Mouse (Mus musculus) G1E (cell line): ENCODE data around the gene Tfdp1. TPM values are rescaled to one million over a fixed set of nuclear protein-coding genes. Genes with fewer than 3 reads are reported as not detected.
A peak's percentile ranks its signal among the peaks of the same experiment; 100 is the strongest.
"Not testable (repeated sequence)": the region's sequence is repeated elsewhere in the genome, so short reads cannot be mapped to it uniquely, and the experiment has no call there.

ENCODE experiments used
- ATAC-seq: 2 replicates; pipeline ENCODE4 v1.8.0; 2016; ENCODE audit warnings: mild to moderate bottlenecking; ENCODE audit not compliant: insufficient number of reproducible peaks, poor library complexity, low FRiP score, severe bottlenecking; ENCODE audit errors: extremely low read depth
- DNase-seq: peaks from one replicate; pipeline ENCODE4 v3.0.0; 2012; ENCODE audit warnings: low spot score
- H3K27me3 ChIP-seq: 2 replicates; pipeline ENCODE4 v1.6.1; 2012; ENCODE audit warnings: mild to moderate bottlenecking, low read length, inconsistent platforms; ENCODE audit not compliant: insufficient read depth
- H3K36me3 ChIP-seq: replicated peaks from 2 replicates; pipeline ENCODE3; 2012; ENCODE audit warnings: mild to moderate bottlenecking, inconsistent platforms
- H3K4me1 ChIP-seq: 2 replicates; pipeline ENCODE4 v1.6.1; 2012; ENCODE audit warnings: low read depth, low read length, inconsistent platforms, mixed read lengths; ENCODE audit not compliant: insufficient read depth
- H3K4me3 ChIP-seq: 2 replicates; pipeline ENCODE4 v1.5.1; 2012; ENCODE audit warnings: low read depth, mild to moderate bottlenecking, inconsistent platforms, low read length, moderate library complexity, mixed read lengths
- H3K9me3 ChIP-seq: replicated peaks from 2 replicates; pipeline ENCODE4 v1.6.1; 2012; ENCODE audit warnings: inconsistent platforms
- CTCF ChIP-seq: IDR thresholded peaks from 2 replicates; pipeline ENCODE4 v1.5.1; 2012; ENCODE audit warnings: low read depth, low read length, inconsistent platforms, mixed read lengths
- GATA1 ChIP-seq: IDR thresholded peaks from 2 replicates; pipeline ENCODE4 v1.6.1; 2012; ENCODE audit warnings: borderline replicate concordance, low read length, inconsistent platforms, mixed read lengths
- GATA2 ChIP-seq: IDR thresholded peaks from 2 replicates; pipeline ENCODE4 v1.6.1; 2012; ENCODE audit warnings: low read depth, low read length, inconsistent platforms, borderline replicate concordance
- POLR2AphosphoS5 ChIP-seq: IDR thresholded peaks from 2 replicates; pipeline ENCODE4 v1.6.1; 2012; ENCODE audit warnings: low read depth, low read length, inconsistent platforms; ENCODE audit not compliant: insufficient replicate concordance
- TAL1 ChIP-seq: conservative IDR thresholded peaks from 2 replicates; pipeline ENCODE4 v1.6.1; 2012; ENCODE audit warnings: low read depth, low read length, inconsistent platforms, mixed read lengths
- polyA plus RNA-seq: library from polyadenylated mRNA; stranded (reverse); fragments of >175 nt; gene quantifications from 2 replicates; pipeline ENCODE4 v1.2.3, GENCODE M21; 2012
- total RNA-seq, 2 experiments: library from RNA; stranded (forward) in 1 of 2; stranded (reverse) in 1 of 2; fragments of 200-1000 nt in 1 of 2; fragments of >200 nt in 1 of 2; fragmentation: Nextera tagmentation in 1 of 2; gene quantifications; 2 replicates each; pipeline ENCODE4 v1.2.3; 2014 to 2017

Tfdp1 gene
- total and polyA plus RNA-seq, 3 experiments, result 68.6 to 237 (median 155) TPM

DNA sequence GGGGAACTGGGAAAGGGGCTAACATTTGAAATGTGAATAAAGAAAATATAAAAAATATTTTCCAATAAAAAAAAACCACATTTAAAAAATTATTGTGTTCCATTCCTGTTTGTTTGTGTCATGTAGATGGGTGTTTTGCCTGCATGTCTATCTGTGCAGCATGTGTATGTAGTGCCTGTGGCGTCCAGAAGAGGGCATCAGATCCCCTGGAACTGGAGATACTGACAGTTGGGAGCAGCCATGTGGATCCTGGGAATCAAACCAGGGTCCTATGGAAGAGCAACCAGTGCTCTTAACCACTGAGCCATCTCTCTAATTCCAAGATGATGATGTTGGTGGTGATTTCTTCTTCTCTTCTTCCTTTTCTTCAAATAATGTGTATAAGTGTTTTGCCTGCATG, 3.9 kb upstream of the Tfdp1 start:
- no peak for DNase-seq
- ATAC-seq, result no peak
- H3K9me3 ChIP-seq, result no peaks in the 10 kb centered on the region
- H3K4me3 ChIP-seq, result no peak overlapping the region
- peaks cover 32% of the 10 kb centered on the region for H3K27me3 ChIP-seq
- H3K36me3 ChIP-seq, result no peaks in the 10 kb centered on the region
- peak; percentile 23; the same call in 1 of the 2 replicates for TF ChIP-seq CTCF
- no peak for TF ChIP-seq GATA1
- TF ChIP-seq GATA2, result no peak
- no peak for TF ChIP-seq TAL1
- H3K4me1 ChIP-seq, result peaks cover 13% of the 10 kb centered on the region

DNA sequence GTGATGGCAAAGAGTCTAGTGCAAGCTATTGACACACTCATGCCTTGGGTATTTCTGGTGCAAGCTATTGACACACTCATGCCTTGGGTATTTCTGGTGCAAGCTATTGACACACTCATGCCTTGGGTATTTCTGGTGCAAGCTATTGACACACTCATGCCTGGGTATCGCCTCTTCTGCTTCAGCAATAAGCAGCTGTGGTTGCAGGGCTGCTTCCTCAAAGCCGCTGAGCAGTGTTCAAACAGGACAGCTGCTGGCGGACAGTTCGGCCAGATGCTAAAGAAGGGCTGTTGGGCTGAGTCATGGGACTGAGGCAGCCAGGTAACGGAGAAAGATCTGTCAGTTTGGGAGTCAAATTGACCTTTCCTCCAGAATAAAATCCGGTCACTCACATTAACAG, 1.3 kb upstream of the Tfdp1 start:
- not testable (repeated sequence) for H3K9me3 ChIP-seq, ATAC-seq, H3K4me3 ChIP-seq, DNase-seq
- peaks cover 11% of the 10 kb centered on the region for H3K27me3 ChIP-seq
- peaks cover 23% of the 10 kb centered on the region for H3K36me3 ChIP-seq
- H3K4me1 ChIP-seq, result peaks cover 34% of the 10 kb centered on the region

DNA sequence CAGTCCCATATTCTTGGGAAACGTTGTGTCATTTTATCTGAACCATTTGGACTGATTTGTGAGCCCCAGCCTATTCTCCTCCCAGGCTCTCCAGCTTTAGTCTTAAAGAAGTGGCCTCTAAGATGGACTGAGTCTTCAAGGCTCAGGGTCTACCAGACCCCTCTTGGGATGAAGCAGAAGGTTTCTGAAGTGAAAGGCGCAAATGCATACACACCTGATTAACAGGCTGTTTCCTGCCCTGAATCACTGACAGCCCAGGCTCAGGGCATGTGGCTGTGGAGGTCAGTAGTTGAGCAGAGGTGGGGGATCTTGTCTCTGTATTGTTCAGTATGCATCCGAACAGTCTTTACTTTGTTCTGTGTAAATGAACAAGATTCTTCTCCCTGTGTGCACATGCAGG, 873 bp upstream of the Tfdp1 start:
- Histone ChIP-seq H3K9me3 (no peaks in the 10 kb centered on the region), H3K4me1 (peaks cover 38% of the 10 kb centered on the region), H3K4me3 (no peak overlapping the region; the same call in 1 of the 2 replicates), H3K27me3 (peaks cover 7% of the 10 kb centered on the region; the same call in 1 of the 2 replicates), H3K36me3 (peaks cover 27% of the 10 kb centered on the region)
- DNase-seq, result no peak
- TF ChIP-seq TAL1 (no peak), POLR2AphosphoS5 (no peak), GATA2 (no peak), CTCF (no peak), GATA1 (no peak)
- no peak for ATAC-seq

DNA sequence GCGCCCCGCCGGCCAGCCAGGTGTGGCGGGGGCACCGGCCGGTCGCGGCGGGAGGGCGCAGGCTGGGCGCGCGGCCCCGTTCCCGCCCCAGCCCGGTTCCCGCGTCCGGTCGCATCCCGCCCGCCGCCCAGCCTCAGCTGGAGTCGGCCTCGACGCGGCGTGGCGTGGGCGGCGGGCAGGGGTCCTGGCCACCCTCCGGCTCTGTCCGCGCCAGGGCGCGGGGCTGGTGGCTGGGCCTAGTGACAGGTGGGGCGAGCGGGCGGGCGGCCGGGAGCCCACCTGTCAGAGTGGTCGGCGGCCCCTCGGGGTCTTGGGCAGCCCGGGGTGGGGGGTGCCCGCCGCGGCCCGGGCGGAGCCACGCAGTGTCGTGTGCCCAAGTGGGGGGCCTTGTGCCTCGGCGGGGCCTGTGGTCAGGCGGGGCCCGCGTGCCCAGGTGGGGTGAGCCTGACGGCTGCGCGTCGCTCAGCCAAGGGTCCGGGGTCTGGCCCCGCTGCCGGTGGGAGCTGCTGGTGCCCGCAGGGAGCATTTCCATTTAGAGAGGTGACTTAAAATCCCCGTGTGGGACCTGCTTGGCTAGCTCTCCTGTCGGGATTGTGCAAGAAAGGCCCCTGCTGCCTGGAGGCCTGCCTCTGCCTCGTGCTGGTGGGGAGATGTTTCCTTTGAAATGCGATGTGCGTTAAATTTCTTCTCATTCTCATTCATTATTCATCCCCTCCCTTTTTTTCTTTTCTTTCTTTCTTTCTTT, 522 bp downstream of the Tfdp1 start:
- Histone ChIP-seq H3K27me3 (0 out of 2 replicates have a peak, but pooled peaks cover under 1% of the 10 kb centered on the region), H3K9me3 (no peaks in the 10 kb centered on the region), H3K36me3 (peaks cover 41% of the 10 kb centered on the region), H3K4me1 (peaks cover 52% of the 10 kb centered on the region), H3K4me3 (peak overlapping the region; percentile 82)
- no peak for TF ChIP-seq GATA2
- no peak for TF ChIP-seq POLR2AphosphoS5
- ATAC-seq, result no peak
- DNase-seq, result peak; percentile 32

DNA sequence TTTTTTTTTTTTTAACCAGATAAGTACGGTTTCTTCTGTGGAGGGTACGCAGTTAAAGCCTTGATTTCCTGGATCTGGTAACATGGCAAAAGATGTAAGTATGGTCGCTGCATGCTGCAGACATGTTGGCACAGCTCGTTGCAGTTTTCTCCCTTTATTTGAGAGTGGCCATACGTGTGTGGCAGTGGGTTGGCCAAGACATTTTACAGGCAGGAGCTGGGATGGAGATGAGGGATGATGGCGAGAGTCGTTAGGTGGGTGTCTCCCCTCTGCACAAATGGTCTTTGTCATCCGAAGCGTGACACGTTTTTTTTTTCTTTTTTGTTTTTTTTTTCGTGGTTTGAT, 1.1 kb downstream of the Tfdp1 start:
- DNase-seq (no peak), ATAC-seq (no peak)
- peak overlapping the region; percentile 82 for H3K4me3 ChIP-seq
- H3K27me3 ChIP-seq, result no peaks in the 10 kb centered on the region; the same call in 1 of the 2 replicates
- H3K4me1 ChIP-seq, result peaks cover 57% of the 10 kb centered on the region
- TF ChIP-seq GATA1, result no peak
- no peak for TF ChIP-seq POLR2AphosphoS5
- no peak for TF ChIP-seq CTCF
- no peak for TF ChIP-seq GATA2
- no peak for TF ChIP-seq TAL1
- H3K9me3 ChIP-seq, result no peaks in the 10 kb centered on the region
- peaks cover 47% of the 10 kb centered on the region for H3K36me3 ChIP-seq

DNA sequence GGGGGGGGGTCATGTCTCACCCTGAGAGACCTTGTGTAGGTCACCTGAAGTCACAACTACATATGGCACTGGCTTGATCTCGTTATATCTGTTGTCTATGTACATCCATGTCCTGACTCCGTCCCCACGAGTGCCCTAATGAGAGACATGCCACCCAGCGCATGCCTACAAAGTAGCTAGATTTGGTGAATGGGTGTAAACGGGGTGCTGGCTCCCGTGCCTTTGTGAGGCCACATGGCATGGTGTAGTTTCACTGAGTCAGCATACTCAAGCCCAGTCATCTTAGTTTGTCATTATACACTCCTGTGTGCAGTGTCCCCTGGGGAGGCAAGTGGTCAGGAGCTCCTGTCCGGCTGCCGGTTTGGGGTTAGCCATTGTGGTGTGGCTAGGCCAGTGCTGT, 2.1 kb downstream of the Tfdp1 start:
- DNase-seq, result no peak
- Histone ChIP-seq H3K9me3 (no peaks in the 10 kb centered on the region), H3K4me3 (peak overlapping the region; percentile 82), H3K36me3 (peaks cover 57% of the 10 kb centered on the region), H3K27me3 (no peaks in the 10 kb centered on the region; the same call in 1 of the 2 replicates), H3K4me1 (peaks cover 68% of the 10 kb centered on the region)
- TF ChIP-seq POLR2AphosphoS5, result 0 out of 2 replicates have a peak, but pooled peaks have one; percentile 31
- TF ChIP-seq GATA2, result no peak
- no peak for ATAC-seq

DNA sequence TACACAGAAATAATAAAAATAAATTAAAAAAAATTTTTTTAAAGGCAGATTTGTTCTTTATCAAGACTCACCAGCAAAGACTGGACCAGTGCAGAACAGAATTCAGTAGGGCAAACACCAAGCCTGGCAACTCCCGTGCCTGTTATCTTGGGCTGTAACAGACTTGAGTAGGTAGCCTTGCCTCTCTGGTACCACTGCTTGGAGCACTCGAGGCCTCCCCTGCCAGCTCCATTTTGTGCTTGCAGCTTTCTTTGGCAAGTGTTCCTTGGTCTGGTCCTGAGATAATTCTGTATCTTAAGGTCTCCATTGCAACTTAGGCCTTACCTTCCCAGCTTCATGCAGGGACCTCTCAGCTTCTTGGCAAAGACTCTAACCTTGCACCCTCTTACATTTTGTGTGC, 3.8 kb downstream of the Tfdp1 start:
- ATAC-seq, result no peak
- H3K27me3 ChIP-seq, result no peaks in the 10 kb centered on the region; the same call in 1 of the 2 replicates
- TF ChIP-seq GATA2 (no peak), GATA1 (no peak), CTCF (no peak), POLR2AphosphoS5 (no peak), TAL1 (no peak)
- H3K36me3 ChIP-seq, result peaks cover 74% of the 10 kb centered on the region
- peak overlapping the region; percentile 41; the same call in 1 of the 2 replicates for H3K4me3 ChIP-seq
- DNase-seq, result no peak
- peaks cover 80% of the 10 kb centered on the region for H3K4me1 ChIP-seq
- H3K9me3 ChIP-seq, result no peaks in the 10 kb centered on the region
